Mouse (Mus musculus): Measurements from ENCODE around the gene Opa3.

- TF ChIP-seq FLI1 (IDR thresholded peaks at IDR 0.05; ENCODE audit: low read length) (no peak), GATA1 (IDR thresholded peaks at IDR 0.05; ENCODE audit: borderline replicate concordance, low read length) (no peak)
These were observed 41.7 kb downstream of the Opa3 start for GRCm38 (mm10) chr7:19269721-19270441.

All from megakaryocyte, embryonic 14.5 days (primary cell).